ENCODE assay signal across 8 mouse cellular contexts in the genomic region with DNA sequence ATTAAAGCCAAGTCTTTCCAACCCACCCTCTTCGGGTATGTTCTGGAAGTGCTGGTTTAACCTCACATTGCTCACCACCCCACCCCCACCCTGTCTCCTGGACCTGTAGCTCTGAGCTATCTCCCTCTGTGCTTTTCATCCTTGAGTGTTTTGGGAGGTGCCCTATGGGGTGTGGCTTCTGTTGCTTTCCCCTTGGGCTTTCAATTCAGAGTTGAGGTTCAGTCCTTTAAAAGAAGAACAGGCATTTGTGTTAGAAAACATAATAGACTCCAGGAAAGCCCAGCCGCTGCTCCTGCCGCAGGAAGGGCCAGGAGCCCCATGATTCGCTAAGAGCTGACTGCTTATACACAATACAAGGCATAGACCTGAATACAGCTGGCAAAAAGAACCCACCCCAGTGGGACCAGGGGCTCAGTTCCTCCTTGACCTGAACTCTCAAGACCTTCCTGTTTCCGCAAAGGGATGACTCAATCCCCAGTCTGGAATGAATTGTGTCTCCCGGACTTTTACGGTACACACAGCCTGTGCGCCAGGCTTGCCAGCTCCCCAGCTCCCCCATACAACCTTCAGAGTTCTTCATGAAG. TPM values are rescaled to one million over a fixed set of nuclear protein-coding genes. Genes with fewer than 3 reads are reported as not detected.
DNase-seq lines count a peak whose midpoint lies in the region; TF ChIP-seq lines count a peak whose summit lies in the region.
"Had no signal": no experiment of that assay in that cellular context is flagged by ENCODE, and none has a peak within 500 bp of the region (broad histone marks: within the 10 kb centered on the region; RNA-seq: fewer than 3 reads in every experiment).

No protein-coding gene starts in this region.

- H3K4me3 ChIP-seq in left cerebral cortex, adult 2 months: peak overlapping the region; percentile 59
- peak overlapping the region; percentile 38 for H3K4me3 ChIP-seq in brown adipose tissue, adult 24 weeks (ENCODE audit: insufficient read depth, low read depth, low read length)
- no peak overlapping the region for H3K4me3 ChIP-seq in small intestine, adult 2 months (ENCODE audit: low read depth, low read length)

- no peaks in the 10 kb centered on the region for H3K27me3 ChIP-seq in small intestine, adult 2 months (ENCODE audit: control insufficient read depth, insufficient read depth, low read length)

- H3K27ac ChIP-seq in left cerebral cortex, adult 2 months: peak overlapping the region; percentile 92
- peak overlapping the region; percentile 93 for H3K27ac ChIP-seq in brown adipose tissue, adult 24 weeks (replicated peaks; ENCODE audit: low read depth, low read length)
- H3K27ac ChIP-seq in small intestine, adult 2 months (ENCODE audit: insufficient read depth, low read depth, low read length): peak overlapping the region; percentile 64

- TF ChIP-seq POLR2A in small intestine, adult 2 months (IDR thresholded peaks at IDR 0.05; ENCODE audit: low read depth, low read length): no peak

- intact Hi-C loops in left cerebral cortex, adult 2 months (cut with DNase I): loop anchor here (2.0 to 5.0 kb wide), 3 partner anchors 29 to 336 kb away; a partner anchor contains a TSS
- intact Hi-C loops in left cerebral cortex, postnatal 14 days (cut with DNase I): loop anchor here (2.0 kb wide), 1 partner anchor 27 kb away; no protein-coding TSS in a partner anchor

- no peaks in the 10 kb centered on the region for H3K36me3 ChIP-seq in small intestine, adult 2 months (ENCODE audit: control insufficient read depth, insufficient read depth, low read length)

- no peak for DNase-seq in left cerebral cortex, adult 2 months (ENCODE audit: extremely low spot score in 1 of 2, low spot score in 2 of 2)
- DNase-seq in left cerebral cortex, postnatal 14 days (ENCODE audit: low spot score in 2 of 2): no peak
- DNase-seq in heart, postnatal 4 days: peak; percentile 33
- DNase-seq in layer of hippocampus, adult 8-10 months (ENCODE audit: low spot score in 2 of 2): no peak
- no peak for DNase-seq in cerebellum, postnatal 25 days
- DNase-seq: right cerebral cortex, postnatal 14 days had no signal

- 74% methylated on average over 8 of the region's 8 CpGs for WGBS in small intestine, adult 2 months

- H3K4me1 ChIP-seq in brown adipose tissue, adult 24 weeks (ENCODE audit: control insufficient read depth, insufficient read depth, insufficient read length, low read length): peaks cover 23% of the 10 kb centered on the region
- peaks cover 29% of the 10 kb centered on the region for H3K4me1 ChIP-seq in small intestine, adult 2 months (ENCODE audit: control insufficient read depth, insufficient read depth, insufficient read length, low read length)

- no peak; the same call in 1 of the 2 replicates for TF ChIP-seq CTCF in left cerebral cortex, adult 2 months (IDR thresholded peaks at IDR 0.05)
- no peak for TF ChIP-seq CTCF in small intestine, adult 2 months (IDR thresholded peaks at IDR 0.05; ENCODE audit: extremely low read depth, insufficient read length, insufficient replicate concordance, low read depth, low read length)

RNA-seq across cellular contexts. Expression of a gene that starts 36.9 kb away (rescaled TPM):
- 100 to 1,000 TPM; 130 to 132 TPM for total RNA-seq in left cerebral cortex, adult 2 months (2021)
- total RNA-seq in left cerebral cortex, postnatal 14 days (2021): 10 to 100 TPM; 60.1 to 64.4 TPM
- 5.0 and 8.3 TPM in 2 replicates for polyA plus RNA-seq in brown adipose tissue, adult 24 weeks (2012; ENCODE audit: insufficient read depth, insufficient read length, missing spikeins)
- total RNA-seq in heart, postnatal 4 days (2021): 10 to 100 TPM; 26.5 to 28.6 TPM
- 2.0 and 3.1 TPM in 2 replicates for polyA plus RNA-seq in small intestine, adult 2 months (2012; rRNA removed)
- 10 to 100 TPM; 61.3 to 82.7 (median 71.8) TPM for total RNA-seq in layer of hippocampus, adult 8-10 months (2022)
